Mouse (Mus musculus) kidney, postnatal 14 days (tissue): Measurements from ENCODE around the gene AI854703.

Source experiments
- DNase-seq: peaks from one replicate; pipeline ENCODE4 v3.0.0; 2022; ENCODE audit warnings: mixed read lengths

The AI854703 gene

GRCm38 (mm10) chr6:48665471-48665870 lies 38.9 kb downstream of the AI854703 start:
- DNase-seq: no peak

- DNase-seq: peak; percentile 61
Observed at GRCm38 (mm10) chr6:48666159-48666586, 39.6 kb downstream of the AI854703 start.

- DNase-seq: no peak
Observed at GRCm38 (mm10) chr6:48668022-48668421, 41.5 kb downstream of the AI854703 start.

GRCm38 (mm10) chr6:48669446-48669969 lies 42.9 kb downstream of the AI854703 start:
- DNase-seq: no peak

GRCm38 (mm10) chr6:48674291-48675058 lies 47.9 kb downstream of the AI854703 start:
- DNase-seq: no peak

GRCm38 (mm10) chr6:48675400-48675930 lies 48.9 kb downstream of the AI854703 start:
- DNase-seq: no peak

- DNase-seq: peak; percentile 76
Observed at GRCm38 (mm10) chr6:48675931-48676859, 49.6 kb downstream of the AI854703 start, which contains the start of gene Gimap9. TSS of gene Gimap9 (plus strand) at chr6:48676129.

GRCm38 (mm10) chr6:48676860-48677415 lies 50.4 kb downstream of the AI854703 start:
- DNase-seq: no peak

- DNase-seq: no peak
Observed at GRCm38 (mm10) chr6:48677492-48678345, 51.2 kb downstream of the AI854703 start.

- no peak for DNase-seq
Observed at GRCm38 (mm10) chr6:48678391-48678790, 51.8 kb downstream of the AI854703 start.

GRCm38 (mm10) chr6:48679701-48680100 lies 53.1 kb downstream of the AI854703 start:
- no peak for DNase-seq

- no peak for DNase-seq
Observed at GRCm38 (mm10) chr6:48680421-48680820, 53.9 kb downstream of the AI854703 start.

- peak; percentile 53 for DNase-seq
Observed at GRCm38 (mm10) chr6:48681472-48682090, 55.0 kb downstream of the AI854703 start.

- DNase-seq: no peak
Observed at GRCm38 (mm10) chr6:48682271-48682670, 55.7 kb downstream of the AI854703 start.
